Mouse (Mus musculus) retina, postnatal 7 days (tissue): ENCODE data around the gene Unc119b.
"Not testable (repeated sequence)": the region's sequence is repeated elsewhere in the genome, so short reads cannot be mapped to it uniquely, and the experiment has no call there.

Source experiments
- DNase-seq: peaks from one replicate; pipeline ENCODE4 v3.0.0-alpha.2; 2012; ENCODE audit warnings: low read depth, low spot score

The Unc119b gene

GRCm38 (mm10) chr5:115134234-115135165 is at the start of gene Unc119b:
TSS of gene Unc119b (minus strand) at chr5:115134975.
- peak; percentile 77 for DNase-seq

- no peak for DNase-seq
These were observed 48.7 kb upstream of the Unc119b start for GRCm38 (mm10) chr5:115183482-115183881.

- no peak for DNase-seq
These were observed 48.1 kb upstream of the Unc119b start for GRCm38 (mm10) chr5:115182925-115183324.

- DNase-seq, result no peak
These were observed 46.6 kb upstream of the Unc119b start for GRCm38 (mm10) chr5:115181248-115181940.

- no peak for DNase-seq
These were observed 44.8 kb upstream of the Unc119b start for GRCm38 (mm10) chr5:115179596-115179995.

GRCm38 (mm10) chr5:115177866-115178265 is 43.1 kb upstream of the Unc119b start:
- no peak for DNase-seq

- no peak for DNase-seq
These were observed 39.8 kb upstream of the Unc119b start for GRCm38 (mm10) chr5:115174554-115174953.

GRCm38 (mm10) chr5:115170150-115170549 is 35.4 kb upstream of the Unc119b start:
- no peak for DNase-seq

GRCm38 (mm10) chr5:115168641-115169415 is 34.1 kb upstream of the Unc119b start:
- no peak for DNase-seq

GRCm38 (mm10) chr5:115167396-115167795 is 32.6 kb upstream of the Unc119b start:
- no peak for DNase-seq

GRCm38 (mm10) chr5:115166815-115167194 is 32.0 kb upstream of the Unc119b start:
- DNase-seq, result no peak

GRCm38 (mm10) chr5:115165895-115166814 is 31.4 kb upstream of the Unc119b start:
- peak; percentile 81 for DNase-seq

GRCm38 (mm10) chr5:115165351-115165750 is 30.6 kb upstream of the Unc119b start:
- no peak for DNase-seq

GRCm38 (mm10) chr5:115164446-115164845 is 29.7 kb upstream of the Unc119b start:
- not testable (repeated sequence) for DNase-seq

- DNase-seq, result peak; percentile 28
These were observed 28.8 kb upstream of the Unc119b start for GRCm38 (mm10) chr5:115163563-115163962.

- not testable (repeated sequence) for DNase-seq
These were observed 27.1 kb upstream of the Unc119b start for GRCm38 (mm10) chr5:115161940-115162279.

GRCm38 (mm10) chr5:115161064-115161939 is 26.5 kb upstream of the Unc119b start:
- DNase-seq, result no peak

- DNase-seq, result no peak
These were observed 25.9 kb upstream of the Unc119b start for GRCm38 (mm10) chr5:115160655-115161054.

GRCm38 (mm10) chr5:115159165-115159564 is 24.4 kb upstream of the Unc119b start:
- DNase-seq, result no peak
